Mouse (Mus musculus): ENCODE results near the gene Zfp385a. TPM values are rescaled to one million over a fixed set of nuclear protein-coding genes. Genes with fewer than 3 reads are reported as not detected.

Zfp385a gene
- polyA plus RNA-seq, 1 experiment = 21.2 TPM

- Histone ChIP-seq H3ac (ENCODE audit: control insufficient read depth, insufficient read length, low read depth) (no peak overlapping the region), H3K36me3 (ENCODE audit: control insufficient read depth, insufficient read depth) (no peaks in the 10 kb centered on the region), H3K27me3 (ENCODE audit: control insufficient read depth, insufficient read depth, insufficient read length) (no peaks in the 10 kb centered on the region), H3K4me3 (ENCODE audit: insufficient read depth, poor library complexity, severe bottlenecking) (no peak overlapping the region), H3K79me3 (ENCODE audit: low read depth) (no peaks in the 10 kb centered on the region), H3K79me2 (ENCODE audit: control insufficient read depth, insufficient read depth) (no peaks in the 10 kb centered on the region)
- no peak for TF ChIP-seq CTCF (IDR thresholded peaks at IDR 0.05; ENCODE audit: control insufficient read depth, insufficient read depth, insufficient read length)
- no peak for TF ChIP-seq MYOG (IDR thresholded peaks at IDR 0.05; ENCODE audit: control insufficient read depth, extremely low read depth, insufficient read length)
- TF ChIP-seq CEBPB (IDR thresholded peaks at IDR 0.05; ENCODE audit: low read depth) = no peak
- TF ChIP-seq MAX (IDR thresholded peaks at IDR 0.05) = no peak
- no peak for TF ChIP-seq FOSL1 (IDR thresholded peaks at IDR 0.05; ENCODE audit: insufficient read depth, low read length, poor library complexity, severe bottlenecking)
- TF ChIP-seq USF1 (IDR thresholded peaks at IDR 0.05; ENCODE audit: low read depth) = no peak
- TF ChIP-seq MYOD1 (IDR thresholded peaks at IDR 0.05; ENCODE audit: control insufficient read depth, insufficient read length, low read depth) = no peak
These were observed 5.7 kb downstream of the Zfp385a start for GRCm38 (mm10) chr15:103334194-103334593.

GRCm38 (mm10) chr15:103333738-103334137 is 6.2 kb downstream of the Zfp385a start:
- TF ChIP-seq CEBPB (IDR thresholded peaks at IDR 0.05; ENCODE audit: low read depth) (no peak), MYOD1 (IDR thresholded peaks at IDR 0.05; ENCODE audit: control insufficient read depth, insufficient read length, low read depth) (no peak), CTCF (IDR thresholded peaks at IDR 0.05; ENCODE audit: control insufficient read depth, insufficient read depth, insufficient read length) (no peak), MAX (IDR thresholded peaks at IDR 0.05) (no peak), USF1 (IDR thresholded peaks at IDR 0.05; ENCODE audit: low read depth) (no peak)
- H3K79me2 ChIP-seq (ENCODE audit: control insufficient read depth, insufficient read depth) = no peaks in the 10 kb centered on the region

GRCm38 (mm10) chr15:103333081-103333615 is 6.7 kb downstream of the Zfp385a start:
- Histone ChIP-seq H3K27me3 (ENCODE audit: control insufficient read depth, insufficient read depth, insufficient read length) (no peaks in the 10 kb centered on the region), H3K79me3 (ENCODE audit: low read depth) (no peaks in the 10 kb centered on the region), H3K79me2 (ENCODE audit: control insufficient read depth, insufficient read depth) (no peaks in the 10 kb centered on the region), H3K36me3 (ENCODE audit: control insufficient read depth, insufficient read depth) (no peaks in the 10 kb centered on the region), H3ac (ENCODE audit: control insufficient read depth, insufficient read length, low read depth) (no peak overlapping the region), H3K4me3 (ENCODE audit: insufficient read depth, poor library complexity, severe bottlenecking) (no peak overlapping the region)
- no peak for TF ChIP-seq CEBPB (IDR thresholded peaks at IDR 0.05; ENCODE audit: low read depth)
- TF ChIP-seq MAX (IDR thresholded peaks at IDR 0.05) = no peak
- no peak for TF ChIP-seq MYOD1 (IDR thresholded peaks at IDR 0.05; ENCODE audit: control insufficient read depth, insufficient read length, low read depth)
- no peak for TF ChIP-seq USF1 (IDR thresholded peaks at IDR 0.05; ENCODE audit: low read depth)
- no peak for TF ChIP-seq CTCF (IDR thresholded peaks at IDR 0.05; ENCODE audit: control insufficient read depth, insufficient read depth, insufficient read length)
- no peak for TF ChIP-seq FOSL1 (IDR thresholded peaks at IDR 0.05; ENCODE audit: insufficient read depth, low read length, poor library complexity, severe bottlenecking)
- no peak for TF ChIP-seq MYOG (IDR thresholded peaks at IDR 0.05; ENCODE audit: control insufficient read depth, extremely low read depth, insufficient read length)

More at GRCm38 (mm10) chr15:103333738-103334137, 6.2 kb downstream of the Zfp385a start:
- no peaks in the 10 kb centered on the region for H3K27me3 ChIP-seq (ENCODE audit: control insufficient read depth, insufficient read depth, insufficient read length)
- H3K36me3 ChIP-seq (ENCODE audit: control insufficient read depth, insufficient read depth) = no peaks in the 10 kb centered on the region
- H3K79me3 ChIP-seq (ENCODE audit: low read depth) = no peaks in the 10 kb centered on the region
- no peak overlapping the region for H3ac ChIP-seq (ENCODE audit: control insufficient read depth, insufficient read length, low read depth)
- H3K4me3 ChIP-seq (ENCODE audit: insufficient read depth, poor library complexity, severe bottlenecking) = no peak overlapping the region

GRCm38 (mm10) chr15:103323455-103324247 is 16.2 kb downstream of the Zfp385a start:
- Histone ChIP-seq H3K4me3 (ENCODE audit: insufficient read depth, poor library complexity, severe bottlenecking) (peak overlapping the region; percentile 39), H3ac (ENCODE audit: control insufficient read depth, insufficient read length, low read depth) (peak overlapping the region; percentile 78), H3K27me3 (ENCODE audit: control insufficient read depth, insufficient read depth, insufficient read length) (no peaks in the 10 kb centered on the region), H3K79me2 (ENCODE audit: control insufficient read depth, insufficient read depth) (no peaks in the 10 kb centered on the region), H3K36me3 (ENCODE audit: control insufficient read depth, insufficient read depth) (no peaks in the 10 kb centered on the region), H3K79me3 (ENCODE audit: low read depth) (no peaks in the 10 kb centered on the region)
- TF ChIP-seq MYOD1 (IDR thresholded peaks at IDR 0.05; ENCODE audit: control insufficient read depth, insufficient read length, low read depth) (no peak), FOSL1 (IDR thresholded peaks at IDR 0.05; ENCODE audit: insufficient read depth, low read length, poor library complexity, severe bottlenecking) (no peak), CTCF (IDR thresholded peaks at IDR 0.05; ENCODE audit: control insufficient read depth, insufficient read depth, insufficient read length) (peak; percentile 89), MAX (IDR thresholded peaks at IDR 0.05) (peak; percentile 38), USF1 (IDR thresholded peaks at IDR 0.05; ENCODE audit: low read depth) (no peak), CEBPB (IDR thresholded peaks at IDR 0.05; ENCODE audit: low read depth) (no peak), MYOG (IDR thresholded peaks at IDR 0.05; ENCODE audit: control insufficient read depth, extremely low read depth, insufficient read length) (no peak)

- H3K36me3 ChIP-seq (ENCODE audit: control insufficient read depth, insufficient read depth) = no peaks in the 10 kb centered on the region
- H3K27me3 ChIP-seq (ENCODE audit: control insufficient read depth, insufficient read depth, insufficient read length) = no peaks in the 10 kb centered on the region
- no peaks in the 10 kb centered on the region for H3K79me3 ChIP-seq (ENCODE audit: low read depth)
- peak overlapping the region; percentile 78 for H3ac ChIP-seq (ENCODE audit: control insufficient read depth, insufficient read length, low read depth)
- H3K4me3 ChIP-seq (ENCODE audit: insufficient read depth, poor library complexity, severe bottlenecking) = peak overlapping the region; percentile 39
- peak; percentile 3 for TF ChIP-seq CTCF (IDR thresholded peaks at IDR 0.05; ENCODE audit: control insufficient read depth, insufficient read depth, insufficient read length)
- no peak for TF ChIP-seq MAX (IDR thresholded peaks at IDR 0.05)
- H3K79me2 ChIP-seq (ENCODE audit: control insufficient read depth, insufficient read depth) = no peaks in the 10 kb centered on the region
These were observed 16.8 kb downstream of the Zfp385a start for GRCm38 (mm10) chr15:103323070-103323454.

Measured in C2C12 (cell line).